Mouse (Mus musculus): ENCODE measurements at regions not wholly inside any gene's neighbourhood (a gene's known extent, or its start where the extent isn't known, plus 50 kb on each side); places are given as distances from the start of the nearest gene placed in this dataset.

- no peak for TF ChIP-seq ZC3H11A (IDR thresholded peaks at IDR 0.05; ENCODE audit: low read depth, low read length)
- no peak for TF ChIP-seq ETS1 (conservative IDR thresholded peaks at IDR 0.05; ENCODE audit: low read depth, low read length)
- TF ChIP-seq RCOR1 (conservative IDR thresholded peaks at IDR 0.05; ENCODE audit: low read depth, low read length): no peak
- TF ChIP-seq CHD1 (IDR thresholded peaks at IDR 0.05; ENCODE audit: low read depth, low read length): no peak
- no peak for TF ChIP-seq ELF1 (IDR thresholded peaks at IDR 0.05; ENCODE audit: low read depth, low read length)
- no peak for TF ChIP-seq JUN (IDR thresholded peaks at IDR 0.05; ENCODE audit: insufficient read depth, low read depth, low read length)
- no peak for TF ChIP-seq POLR2AphosphoS2 (IDR thresholded peaks at IDR 0.05; ENCODE audit: low read depth, low read length)
- TF ChIP-seq ZKSCAN1 (IDR thresholded peaks at IDR 0.05; ENCODE audit: borderline replicate concordance, low read depth, low read length): no peak
- no peak for TF ChIP-seq SMC3 (IDR thresholded peaks at IDR 0.05; ENCODE audit: low read depth, low read length)
- no peak for TF ChIP-seq NRF1 (IDR thresholded peaks at IDR 0.05; ENCODE audit: low read depth, low read length)
- TF ChIP-seq JUND (conservative IDR thresholded peaks at IDR 0.05; ENCODE audit: low read depth, low read length): no peak
- no peak for TF ChIP-seq EP300 (IDR thresholded peaks at IDR 0.05; ENCODE audit: low read length)
- TF ChIP-seq MXI1 (IDR thresholded peaks at IDR 0.05; ENCODE audit: low read depth, low read length): no peak
- no peak for TF ChIP-seq NELFE (IDR thresholded peaks at IDR 0.05; ENCODE audit: low read depth, low read length)
- TF ChIP-seq POLR2A (IDR thresholded peaks at IDR 0.05; ENCODE audit: low read depth, low read length): no peak
- TF ChIP-seq MAFK (IDR thresholded peaks at IDR 0.05; ENCODE audit: insufficient replicate concordance, low read length): no peak
- TF ChIP-seq SIN3A (IDR thresholded peaks at IDR 0.05; ENCODE audit: low read length): no peak
- TF ChIP-seq CTCF (conservative IDR thresholded peaks at IDR 0.05 in 1 of 2, IDR thresholded peaks at IDR 0.05 in 1 of 2; ENCODE audit: low read depth in 2 of 2, low read length in 2 of 2): no peak
- TF ChIP-seq KAT2A (IDR thresholded peaks at IDR 0.05; ENCODE audit: insufficient replicate concordance, low read length): no peak
- Histone ChIP-seq H3K36me3 (replicated peaks in 1 of 2; ENCODE audit: control insufficient read depth in 1 of 2, insufficient read depth in 1 of 2, low read length in 1 of 2) (no peaks in the 10 kb centered on the region), H3K9me3 (replicated peaks; ENCODE audit: low read length) (no peaks in the 10 kb centered on the region), H3K27me3 (replicated peaks) (no peaks in the 10 kb centered on the region), H3K9ac (ENCODE audit: insufficient read depth, low read depth) (no peak overlapping the region), H3K27ac (ENCODE audit: insufficient read depth, low read depth) (no peak overlapping the region), H3K4me2 (ENCODE audit: insufficient read depth, low read depth, poor library complexity, severe bottlenecking) (no peak overlapping the region), H3K79me2 (replicated peaks; ENCODE audit: control insufficient read depth, extremely low read depth, insufficient read depth, poor library complexity, severe bottlenecking) (no peaks in the 10 kb centered on the region), H3K4me1 (ENCODE audit: control insufficient read depth in 1 of 2, insufficient read depth in 2 of 2) (peaks cover 2 to 9% of the 10 kb centered on the region in 2 experiments; a peak in 2 of 4 replicates), H3K4me3 (replicated peaks in 1 of 3; ENCODE audit: low read depth in 2 of 3, low read length in 2 of 3, poor library complexity in 1 of 3) (no peak overlapping the region)
- dilution Hi-C loops (cut with MboI; ENCODE audit: extremely low pct_ligation_motif_present, extremely low pct_unique_long_range_greater_than_20kb, low sequenced_read_pairs) (no loop called here), in situ Hi-C loops (cut with MboI; ENCODE audit: low pct_ligation_motif_present, low pct_unique_long_range_greater_than_20kb, low sequenced_read_pairs) (no loop called here)
- no peak for DNase-seq (ENCODE audit: extremely low read depth)
Measured at GRCm38 (mm10) chr12:9169008-9169407, 139.2 kb downstream of the Ttc32 start.

DNA sequence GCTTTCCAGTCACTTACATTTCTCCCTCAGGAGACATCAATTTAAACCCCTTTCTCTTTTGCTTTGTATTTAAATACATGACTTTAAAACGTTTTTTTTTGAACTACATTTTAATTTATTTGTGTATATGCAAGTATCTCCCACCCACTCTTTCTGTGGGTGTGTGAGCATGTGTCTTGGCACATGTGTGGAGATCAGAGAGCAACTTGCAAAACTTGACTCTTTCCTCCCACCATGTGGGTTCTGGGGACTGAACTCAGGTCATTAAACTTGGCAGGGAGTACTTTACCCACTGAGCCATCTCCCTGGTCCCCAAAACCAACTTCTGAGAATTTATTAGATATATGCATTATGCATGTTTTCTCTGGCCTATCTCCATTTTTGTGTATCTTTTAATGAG, 143.9 kb downstream of the Ttc32 start:
- no peak overlapping the region for H3K27ac ChIP-seq (ENCODE audit: insufficient read depth, low read depth)
- no peaks in the 10 kb centered on the region for H3K27me3 ChIP-seq (replicated peaks)
- no peaks in the 10 kb centered on the region for H3K36me3 ChIP-seq (replicated peaks in 1 of 2; ENCODE audit: control insufficient read depth in 1 of 2, insufficient read depth in 1 of 2, low read length in 1 of 2)
- H3K79me2 ChIP-seq (replicated peaks; ENCODE audit: control insufficient read depth, extremely low read depth, insufficient read depth, poor library complexity, severe bottlenecking): no peaks in the 10 kb centered on the region
- H3K4me2 ChIP-seq (ENCODE audit: insufficient read depth, low read depth, poor library complexity, severe bottlenecking): no peak overlapping the region
- no peaks in the 10 kb centered on the region for H3K9me3 ChIP-seq (replicated peaks; ENCODE audit: low read length)
- DNase-seq (ENCODE audit: extremely low read depth): no peak
- TF ChIP-seq POLR2AphosphoS2 (IDR thresholded peaks at IDR 0.05; ENCODE audit: low read depth, low read length) (no peak), ZC3H11A (IDR thresholded peaks at IDR 0.05; ENCODE audit: low read depth, low read length) (no peak), MAFK (IDR thresholded peaks at IDR 0.05; ENCODE audit: insufficient replicate concordance, low read length) (no peak), RCOR1 (conservative IDR thresholded peaks at IDR 0.05; ENCODE audit: low read depth, low read length) (no peak), BHLHE40 (IDR thresholded peaks at IDR 0.05; ENCODE audit: low read depth, low read length) (no peak), SMC3 (IDR thresholded peaks at IDR 0.05; ENCODE audit: low read depth, low read length) (no peak), ZNF384 (IDR thresholded peaks at IDR 0.05; ENCODE audit: low read depth, low read length) (no peak), USF2 (conservative IDR thresholded peaks at IDR 0.05; ENCODE audit: low read depth, low read length) (no peak), JUN (IDR thresholded peaks at IDR 0.05; ENCODE audit: insufficient read depth, low read depth, low read length) (no peak), ELF1 (IDR thresholded peaks at IDR 0.05; ENCODE audit: low read depth, low read length) (no peak), NRF1 (IDR thresholded peaks at IDR 0.05; ENCODE audit: low read depth, low read length) (no peak), MAZ (IDR thresholded peaks at IDR 0.05; ENCODE audit: low read depth, low read length) (no peak), USF1 (IDR thresholded peaks at IDR 0.05; ENCODE audit: low read depth, low read length) (no peak), IRF4 (IDR thresholded peaks at IDR 0.05; ENCODE audit: low read depth, low read length) (no peak), ZMIZ1 (IDR thresholded peaks at IDR 0.05; ENCODE audit: low read depth, low read length) (no peak), HCFC1 (IDR thresholded peaks at IDR 0.05; ENCODE audit: low read depth, low read length) (no peak)
- in situ Hi-C loops (cut with MboI; ENCODE audit: low pct_ligation_motif_present, low pct_unique_long_range_greater_than_20kb, low sequenced_read_pairs): no loop called here
- H3K4me1 ChIP-seq (ENCODE audit: control insufficient read depth in 1 of 2, insufficient read depth in 2 of 2): peaks cover 0 to 8% of the 10 kb centered on the region in 2 experiments; a peak in 2 of 4 replicates
- H3K9ac ChIP-seq (ENCODE audit: insufficient read depth, low read depth): no peak overlapping the region
- dilution Hi-C loops (cut with MboI; ENCODE audit: extremely low pct_ligation_motif_present, extremely low pct_unique_long_range_greater_than_20kb, low sequenced_read_pairs): no loop called here
- H3K4me3 ChIP-seq (replicated peaks in 1 of 3; ENCODE audit: low read depth in 2 of 3, low read length in 2 of 3, poor library complexity in 1 of 3): no peak overlapping the region
